Mouse (Mus musculus): ENCODE data around the gene Tas2r144. TPM values are rescaled to one million over a fixed set of nuclear protein-coding genes. Genes with fewer than 3 reads are reported as not detected.

The Tas2r144 gene
- polyA plus RNA-seq, 1 experiment from 2014 or later = not detected

DNA sequence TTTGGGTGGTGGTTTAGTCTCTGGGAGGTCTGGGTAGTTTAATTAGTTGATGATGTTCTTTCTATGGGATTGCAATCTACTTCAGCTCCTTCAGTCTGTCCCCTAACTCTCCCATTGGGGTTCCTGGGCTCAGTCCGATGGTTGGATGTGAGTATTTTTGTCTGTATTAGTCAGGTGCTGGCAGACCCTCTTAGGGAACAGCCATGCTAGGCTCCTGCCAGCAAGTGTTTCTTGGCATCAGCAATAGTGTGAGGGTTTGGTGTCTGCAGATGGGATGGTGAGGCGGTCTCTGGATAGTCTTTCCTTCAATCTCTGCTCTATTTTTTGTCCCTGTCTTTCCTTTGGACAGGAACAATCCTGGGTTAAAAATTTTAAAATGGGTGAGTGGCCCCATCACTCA lies 38.0 kb downstream of the Tas2r144 start:
- Histone ChIP-seq H3K9ac (replicated peaks; ENCODE audit: low read length) (no peak overlapping the region), H3K4me1 (ENCODE audit: control insufficient read depth, insufficient read depth, low read length) (no peaks in the 10 kb centered on the region)
- 79% methylated on average over 2 of the region's 2 CpGs for whole genome bisulfite sequencing

GRCm38 (mm10) chr6:42257303-42257863 lies 42.3 kb downstream of the Tas2r144 start:
- H3K27ac ChIP-seq (replicated peaks; ENCODE audit: low read depth, low read length) = no peak overlapping the region
- ATAC-seq (replicated peaks; ENCODE audit: insufficient number of reproducible peaks, low FRiP score, low TSS enrichment, low read depth) = peak; percentile 73; the same call in 1 of the 2 replicates
- no peaks in the 10 kb centered on the region for H3K4me1 ChIP-seq (ENCODE audit: control insufficient read depth, insufficient read depth, low read length)
- no peaks in the 10 kb centered on the region for H3K36me3 ChIP-seq (replicated peaks; ENCODE audit: control insufficient read depth, insufficient read depth, low read depth, low read length)
- 13% methylated on average over 11 of the region's 11 CpGs for WGBS
- H3K9ac ChIP-seq (replicated peaks; ENCODE audit: low read length) = no peak overlapping the region
- no peak overlapping the region for H3K4me3 ChIP-seq (ENCODE audit: low read depth, low read length)
- H3K4me2 ChIP-seq (ENCODE audit: low read depth, low read length) = no peak overlapping the region
- H3K9me3 ChIP-seq (replicated peaks; ENCODE audit: control insufficient read depth, low read length) = no peaks in the 10 kb centered on the region
- DNase-seq (ENCODE audit: low spot score) = peak; percentile 72
- no peaks in the 10 kb centered on the region for H3K27me3 ChIP-seq (ENCODE audit: control insufficient read depth, insufficient read depth, low read length)

More for the DNA sequence above, 38.0 kb downstream of the Tas2r144 start:
- ATAC-seq (replicated peaks; ENCODE audit: insufficient number of reproducible peaks, low FRiP score, low TSS enrichment, low read depth) = no peak
- Histone ChIP-seq H3K27me3 (ENCODE audit: control insufficient read depth, insufficient read depth, low read length) (no peaks in the 10 kb centered on the region), H3K36me3 (replicated peaks; ENCODE audit: control insufficient read depth, insufficient read depth, low read depth, low read length) (no peaks in the 10 kb centered on the region), H3K27ac (replicated peaks; ENCODE audit: low read depth, low read length) (no peak overlapping the region), H3K4me2 (ENCODE audit: low read depth, low read length) (no peak overlapping the region), H3K4me3 (ENCODE audit: low read depth, low read length) (no peak overlapping the region), H3K9me3 (replicated peaks; ENCODE audit: control insufficient read depth, low read length) (no peaks in the 10 kb centered on the region)
- DNase-seq (ENCODE audit: low spot score) = no peak

GRCm38 (mm10) chr6:42260430-42260829 lies 45.3 kb downstream of the Tas2r144 start:
- DNase-seq (ENCODE audit: low spot score) = no peak
- WGBS = 74% methylated on average over 6 of the region's 6 CpGs
- no peak overlapping the region for H3K27ac ChIP-seq (replicated peaks; ENCODE audit: low read depth, low read length)

DNA sequence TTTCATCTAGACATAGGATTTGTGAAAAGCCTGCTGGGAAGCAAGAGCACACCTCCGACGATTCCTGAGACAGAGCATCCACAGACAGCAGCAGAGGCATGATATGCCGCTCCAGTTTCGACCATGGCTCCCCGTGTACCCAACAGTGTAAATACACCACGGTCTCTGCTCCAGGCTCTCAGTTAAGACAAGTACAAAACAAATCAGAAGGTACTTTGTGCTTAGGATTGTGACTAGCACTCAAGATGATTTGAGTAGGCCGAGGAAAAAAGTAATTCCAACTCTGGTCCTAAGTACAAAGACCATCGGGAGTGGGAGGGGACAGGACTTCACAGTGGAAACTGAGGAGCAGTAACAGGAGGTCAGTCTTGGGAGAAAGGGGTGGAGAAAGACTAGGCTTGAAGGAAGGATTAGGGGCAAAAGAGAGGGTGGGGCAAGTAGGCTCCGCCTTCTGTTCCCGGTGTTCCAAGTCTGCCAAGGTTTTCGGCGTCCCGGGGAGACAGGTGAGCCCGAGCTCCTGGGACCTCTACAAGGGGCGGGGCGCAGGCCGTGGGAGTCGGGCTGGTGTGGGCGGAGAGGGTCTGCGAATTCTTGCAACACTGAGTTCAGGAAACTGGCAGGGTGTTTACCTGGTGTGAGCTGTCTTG lies 46.5 kb downstream of the Tas2r144 start, which contains the start of gene Tmem139:
Tmem139 (plus strand) TSS at position 447 of the 647 bp plus-strand sequence.
- Histone ChIP-seq H3K4me2 (ENCODE audit: low read depth, low read length) (no peak within 1 kb of the TSS), H3K9me3 (replicated peaks; ENCODE audit: control insufficient read depth, low read length) (no peaks in the 10 kb centered on the region), H3K27ac (replicated peaks; ENCODE audit: low read depth, low read length) (no peak within 1 kb of the TSS), H3K9ac (replicated peaks; ENCODE audit: low read length) (peak within 1 kb of the TSS; percentile 36; the same call in 1 of the 2 replicates), H3K36me3 (replicated peaks; ENCODE audit: control insufficient read depth, insufficient read depth, low read depth, low read length) (no peaks in the 10 kb centered on the region), H3K4me3 (ENCODE audit: low read depth, low read length) (no peak within 1 kb of the TSS), H3K4me1 (ENCODE audit: control insufficient read depth, insufficient read depth, low read length) (no peaks in the 10 kb centered on the region), H3K27me3 (ENCODE audit: control insufficient read depth, insufficient read depth, low read length) (no peaks in the 10 kb centered on the region)
- 17% methylated on average over 20 of the region's 20 CpGs for WGBS
- DNase-seq (ENCODE audit: low spot score) (no peak), ATAC-seq (replicated peaks; ENCODE audit: insufficient number of reproducible peaks, low FRiP score, low TSS enrichment, low read depth) (no peak)

More at GRCm38 (mm10) chr6:42260430-42260829, 45.3 kb downstream of the Tas2r144 start:
- no peaks in the 10 kb centered on the region for H3K9me3 ChIP-seq (replicated peaks; ENCODE audit: control insufficient read depth, low read length)
- H3K9ac ChIP-seq (replicated peaks; ENCODE audit: low read length) = no peak overlapping the region
- ATAC-seq (replicated peaks; ENCODE audit: insufficient number of reproducible peaks, low FRiP score, low TSS enrichment, low read depth) = no peak
- H3K4me3 ChIP-seq (ENCODE audit: low read depth, low read length) = no peak overlapping the region
- no peak overlapping the region for H3K4me2 ChIP-seq (ENCODE audit: low read depth, low read length)
- no peaks in the 10 kb centered on the region for H3K27me3 ChIP-seq (ENCODE audit: control insufficient read depth, insufficient read depth, low read length)
- H3K36me3 ChIP-seq (replicated peaks; ENCODE audit: control insufficient read depth, insufficient read depth, low read depth, low read length) = no peaks in the 10 kb centered on the region
- H3K4me1 ChIP-seq (ENCODE audit: control insufficient read depth, insufficient read depth, low read length) = no peaks in the 10 kb centered on the region

DNA sequence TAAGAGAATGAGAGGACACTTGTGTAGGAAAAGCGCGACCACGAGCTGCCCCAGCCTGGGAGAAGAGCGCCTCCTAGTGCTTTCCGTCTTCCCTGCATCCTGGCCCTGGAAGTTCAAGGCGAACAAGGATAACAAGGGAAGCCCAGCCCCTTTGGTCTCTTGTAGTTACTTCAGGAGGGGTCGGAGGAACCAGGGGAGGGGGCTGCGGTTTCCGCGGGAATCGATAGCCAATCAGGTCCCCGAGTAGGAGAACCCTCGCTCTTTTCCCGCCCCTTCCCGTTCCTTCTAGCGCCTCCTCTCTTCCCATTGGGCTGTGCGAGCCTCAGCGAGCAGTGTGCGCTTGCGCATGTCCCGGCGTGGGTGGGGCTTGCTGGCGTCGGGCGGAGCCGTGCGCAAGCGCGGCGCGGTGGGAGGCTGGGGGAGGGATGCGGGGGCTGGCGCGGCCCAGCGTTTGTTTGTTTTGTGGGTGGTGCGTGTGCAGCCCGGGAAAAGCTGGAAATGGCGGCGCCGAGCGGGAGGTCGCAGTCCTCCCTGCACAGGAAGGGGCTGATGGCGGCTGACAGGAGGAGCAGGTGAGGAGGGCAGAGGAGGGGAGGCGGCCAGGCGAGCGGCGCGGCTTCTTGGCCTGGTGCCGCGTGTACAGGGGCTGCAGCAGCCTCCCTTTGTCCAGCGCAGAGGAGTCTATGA lies 49.6 kb downstream of the Tas2r144 start, which contains the start of gene Casp2:
Casp2 (plus strand) TSS at position 360 of the 687 bp plus-strand sequence.
- WGBS = under 1% methylated on average over 42 of the region's 51 CpGs
- H3K27me3 ChIP-seq (ENCODE audit: control insufficient read depth, insufficient read depth, low read length) = no peaks in the 10 kb centered on the region
- ATAC-seq (replicated peaks; ENCODE audit: insufficient number of reproducible peaks, low FRiP score, low TSS enrichment, low read depth) = peak; percentile 100

More for the DNA sequence above, 49.6 kb downstream of the Tas2r144 start, which contains the start of gene Casp2:
- Histone ChIP-seq H3K36me3 (replicated peaks; ENCODE audit: control insufficient read depth, insufficient read depth, low read depth, low read length) (peaks cover 5% of the 10 kb centered on the region), H3K4me3 (ENCODE audit: low read depth, low read length) (peak within 1 kb of the TSS; percentile 70), H3K9me3 (replicated peaks; ENCODE audit: control insufficient read depth, low read length) (no peaks in the 10 kb centered on the region), H3K4me2 (ENCODE audit: low read depth, low read length) (peak within 1 kb of the TSS; percentile 81), H3K4me1 (ENCODE audit: control insufficient read depth, insufficient read depth, low read length) (no peaks in the 10 kb centered on the region), H3K27ac (replicated peaks; ENCODE audit: low read depth, low read length) (peak within 1 kb of the TSS; percentile 83), H3K9ac (replicated peaks; ENCODE audit: low read length) (peak within 1 kb of the TSS; percentile 94)
- peak; percentile 99 for DNase-seq (ENCODE audit: low spot score)

Other genes with a start within 250 kb of the Tas2r144 start
- not detected in 2 replicates for gene Sval3, start 247.2 kb upstream of the Tas2r144 start, polyA plus RNA-seq (2014; fragmentation: Nextera tagmentation; extraction: Ambion mirVana)
- gene Sva, start 176.9 kb upstream of the Tas2r144 start, polyA plus RNA-seq (2014; fragmentation: Nextera tagmentation; extraction: Ambion mirVana) = not detected in 2 replicates
- not detected in 2 replicates for gene Tas2r139, start 74.4 kb upstream of the Tas2r144 start, polyA plus RNA-seq (2014; fragmentation: Nextera tagmentation; extraction: Ambion mirVana)
- gene Gstk1, start 30.6 kb downstream of the Tas2r144 start, polyA plus RNA-seq (2014; fragmentation: Nextera tagmentation; extraction: Ambion mirVana) = 23.8 and 24.9 TPM in 2 replicates
- 0.68 and 0.73 TPM in 2 replicates for gene Tmem139, start 46.6 kb downstream of the Tas2r144 start, polyA plus RNA-seq (2014; fragmentation: Nextera tagmentation; extraction: Ambion mirVana)
- gene Casp2, start 49.7 kb downstream of the Tas2r144 start, polyA plus RNA-seq (2014; fragmentation: Nextera tagmentation; extraction: Ambion mirVana) = 73.6 and 79.4 TPM in 2 replicates
- gene Clcn1, start 71.4 kb downstream of the Tas2r144 start, polyA plus RNA-seq (2014; fragmentation: Nextera tagmentation; extraction: Ambion mirVana) = 0.75 and 1.0 TPM in 2 replicates
- gene Fam131b, start 109.3 kb downstream of the Tas2r144 start, polyA plus RNA-seq (2014; fragmentation: Nextera tagmentation; extraction: Ambion mirVana) = 0.66 and 1.7 TPM in 2 replicates
- 61.3 and 71.9 TPM in 2 replicates for gene Zyx, start 134.3 kb downstream of the Tas2r144 start, polyA plus RNA-seq (2014; fragmentation: Nextera tagmentation; extraction: Ambion mirVana)
- gene Epha1, start 157.9 kb downstream of the Tas2r144 start, polyA plus RNA-seq (2014; fragmentation: Nextera tagmentation; extraction: Ambion mirVana) = 1.5 and 1.8 TPM in 2 replicates
- gene Tas2r143, start 184.9 kb downstream of the Tas2r144 start, polyA plus RNA-seq (2014; fragmentation: Nextera tagmentation; extraction: Ambion mirVana) = not detected in 2 replicates
- not detected in 2 replicates for gene Tas2r135, start 190.1 kb downstream of the Tas2r144 start, polyA plus RNA-seq (2014; fragmentation: Nextera tagmentation; extraction: Ambion mirVana)
- not detected in 2 replicates for gene Tas2r126, start 219.2 kb downstream of the Tas2r144 start, polyA plus RNA-seq (2014; fragmentation: Nextera tagmentation; extraction: Ambion mirVana)
- gene Olfr458, start 249.9 kb downstream of the Tas2r144 start, polyA plus RNA-seq (2014; fragmentation: Nextera tagmentation; extraction: Ambion mirVana) = not detected in 2 replicates